Mouse (Mus musculus): ENCODE measurements at regions not wholly inside any gene's neighbourhood (a gene's known extent, or its start where the extent isn't known, plus 50 kb on each side); places are given as distances from the start of the nearest gene placed in this dataset.

DNA sequence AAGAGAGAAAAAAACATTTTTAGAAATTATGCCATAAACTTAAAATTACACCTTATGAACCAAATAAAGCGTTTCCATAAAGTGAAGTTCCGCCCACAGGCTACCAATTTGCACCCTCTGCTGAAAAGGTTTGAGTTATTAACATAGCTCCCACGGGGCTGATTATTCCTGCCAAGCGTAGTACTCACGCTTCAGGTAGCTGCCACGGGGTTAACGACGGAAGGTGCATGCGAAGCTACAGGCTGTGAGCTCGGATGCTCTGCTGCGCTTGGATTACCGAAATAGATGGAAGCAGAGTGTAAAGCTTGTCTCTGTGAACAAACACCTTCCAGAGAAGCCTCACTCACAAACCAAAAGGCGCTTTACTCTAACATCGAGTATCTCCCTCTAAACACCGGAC, 109.9 kb upstream of the Pard3b start:
- TF ChIP-seq POLR2A (IDR thresholded peaks at IDR 0.05; ENCODE audit: low read depth, low read length) (no peak), CTCF (IDR thresholded peaks at IDR 0.05; ENCODE audit: extremely low read depth, insufficient read depth, insufficient read length, insufficient replicate concordance) (no peak)
